Mouse (Mus musculus) adrenal gland, postnatal 36 days (tissue): ENCODE measurements at regions not wholly inside any gene's neighbourhood (a gene's known extent, or its start where the extent isn't known, plus 50 kb on each side); places are given as distances from the start of the nearest gene placed in this dataset.

Experiments
- DNase-seq, 2 experiments: peaks; one replicate each; pipeline ENCODE4 v3.0.0; 2021; ENCODE audit warnings: mixed read lengths in 1 of 2

GRCm38 (mm10) chr15:94219907-94220306 is 245.3 kb downstream of the Adamts20 start:
- DNase-seq: no peak

- DNase-seq: no peak
Observed at GRCm38 (mm10) chr15:94216703-94217102, 248.5 kb downstream of the Adamts20 start.

- no peak for DNase-seq
Observed at GRCm38 (mm10) chr15:94214440-94214839, 250.8 kb downstream of the Adamts20 start.

- DNase-seq: no peak
Observed at GRCm38 (mm10) chr15:94213393-94213792, 251.8 kb downstream of the Adamts20 start.

GRCm38 (mm10) chr15:94208476-94208875 is 256.7 kb downstream of the Adamts20 start:
- no peak for DNase-seq

GRCm38 (mm10) chr15:94206454-94206853 is 258.8 kb downstream of the Adamts20 start:
- peak; percentile 22 to 36 for DNase-seq

GRCm38 (mm10) chr15:94205309-94205893 is 259.8 kb downstream of the Adamts20 start:
- DNase-seq: no peak

- no peak for DNase-seq
Observed at GRCm38 (mm10) chr15:94190081-94190488, 275.1 kb downstream of the Adamts20 start.

GRCm38 (mm10) chr15:94187588-94187987 is 277.6 kb downstream of the Adamts20 start:
- DNase-seq: no peak

GRCm38 (mm10) chr15:94183663-94184375 is 281.4 kb downstream of the Adamts20 start:
- no peak for DNase-seq

GRCm38 (mm10) chr15:94174083-94174482 is 291.1 kb downstream of the Adamts20 start:
- no peak for DNase-seq

GRCm38 (mm10) chr15:94160806-94161205 is 304.4 kb downstream of the Adamts20 start:
- DNase-seq: no peak

GRCm38 (mm10) chr15:94139534-94139958 is 325.7 kb downstream of the Adamts20 start:
- peak; percentile 59 to 68 for DNase-seq

GRCm38 (mm10) chr15:94137159-94137952 is 327.9 kb downstream of the Adamts20 start:
- no peak for DNase-seq

- DNase-seq: peak in 1 of 2 experiments; percentile 36
Observed at GRCm38 (mm10) chr15:94112801-94113200, 352.4 kb downstream of the Adamts20 start.

GRCm38 (mm10) chr15:94107186-94107716 is 358.0 kb downstream of the Adamts20 start:
- peak; percentile 17 to 37 for DNase-seq

- DNase-seq: peak in 1 of 2 experiments; percentile 23
Observed at GRCm38 (mm10) chr15:94090644-94091043, 374.6 kb downstream of the Adamts20 start.

GRCm38 (mm10) chr15:94089856-94090255 is 375.4 kb downstream of the Adamts20 start:
- peak; percentile 29 to 39 for DNase-seq

- DNase-seq: no peak
Observed at GRCm38 (mm10) chr15:94082369-94082768, 382.8 kb downstream of the Adamts20 start.

- DNase-seq: peak; percentile 44 to 47
Observed at GRCm38 (mm10) chr15:94077056-94077455, 388.2 kb downstream of the Adamts20 start.

- peak in 1 of 2 experiments; percentile 15 for DNase-seq
Observed at GRCm38 (mm10) chr15:94074161-94074950, 390.9 kb downstream of the Adamts20 start.

- DNase-seq: no peak
Observed at GRCm38 (mm10) chr15:94067721-94068120, 397.5 kb downstream of the Adamts20 start.
